Mouse (Mus musculus) ES-Bruce4 (cell line): ENCODE data around the gene Stat5b.

Experiments used
- CTCF ChIP-seq: IDR thresholded peaks from one replicate; pipeline ENCODE4 v1.8.1; 2011; ENCODE audit warnings: low read depth, low read length
- POLR2A ChIP-seq: IDR thresholded peaks from one replicate; pipeline ENCODE4 v1.8.1; 2011; ENCODE audit warnings: low read length; ENCODE audit not compliant: insufficient read depth

- no peak for TF ChIP-seq POLR2A
- TF ChIP-seq CTCF: no peak
Measured at GRCm38 (mm10) chr11:100782568-100782967, 68.0 kb downstream of the Stat5b start.
